Mouse (Mus musculus) stomach, embryonic 15.5 days (tissue): ENCODE data around the gene Fastkd5. TPM values are rescaled to one million over a fixed set of nuclear protein-coding genes. Genes with fewer than 3 reads are reported as not detected.
"Not testable (repeated sequence)": the region's sequence is repeated elsewhere in the genome, so short reads cannot be mapped to it uniquely, and the experiment has no call there.

Source experiments
- ATAC-seq: fragments of 200-750 bp; cut with Nextera tagmentation; 2 replicates; pipeline ENCODE4 v1.8.0; 2017; ENCODE audit warnings: low read depth, moderate number of reproducible peaks, moderate TSS enrichment; ENCODE audit not compliant: insufficient read depth, low FRiP score
- H3K27ac ChIP-seq: fragments of 300-500 bp; sonication (generic); 2 replicates; pipeline ENCODE4 v1.5.1; 2015; ENCODE audit warnings: mild to moderate bottlenecking, inconsistent platforms
- H3K27me3 ChIP-seq: fragments of 300-500 bp; sonication (generic); replicated peaks from 2 replicates; pipeline ENCODE4 v1.6.1; 2015; ENCODE audit warnings: inconsistent platforms
- H3K36me3 ChIP-seq: fragments of 300-500 bp; sonication (generic); 2 replicates; pipeline ENCODE4 v1.6.1; 2015; ENCODE audit warnings: inconsistent platforms
- H3K4me1 ChIP-seq: fragments of 300-500 bp; sonication (generic); 2 replicates; pipeline ENCODE4 v1.6.1; 2015; ENCODE audit warnings: inconsistent platforms
- H3K4me2 ChIP-seq: fragments of 300-500 bp; sonication (generic); 2 replicates; pipeline ENCODE4 v1.6.1; 2015; ENCODE audit warnings: mild to moderate bottlenecking, inconsistent platforms
- H3K4me3 ChIP-seq: fragments of 300-500 bp; sonication (generic); replicated peaks from 2 replicates; pipeline ENCODE4 v1.5.1; 2015; ENCODE audit warnings: inconsistent platforms
- H3K9ac ChIP-seq: fragments of 300-500 bp; sonication (generic); 2 replicates; pipeline ENCODE4 v1.6.1; 2015; ENCODE audit warnings: inconsistent platforms
- H3K9me3 ChIP-seq: fragments of 300-500 bp; sonication (generic); 2 replicates; pipeline ENCODE4 v1.6.1; 2016; ENCODE audit warnings: inconsistent platforms
- WGBS: fragments of 180-500 bp; shearing (Covaris S2); methylation state at CpG from one replicate; pipeline ENCODE4 v1.1.7; 2015; 5-methylcytosine and 5-hydroxymethylcytosine counted together
- polyA plus RNA-seq: library from polyadenylated mRNA; unstranded; fragments of >200 nt; fragmentation: Nextera tagmentation; extraction: Ambion mirVana; gene quantifications from 2 replicates; pipeline ENCODE4 v1.2.1, GENCODE M21; 2015

The Fastkd5 gene
- polyA plus RNA-seq, 1 experiment from 2014 or later, result 13.6 TPM

DNA sequence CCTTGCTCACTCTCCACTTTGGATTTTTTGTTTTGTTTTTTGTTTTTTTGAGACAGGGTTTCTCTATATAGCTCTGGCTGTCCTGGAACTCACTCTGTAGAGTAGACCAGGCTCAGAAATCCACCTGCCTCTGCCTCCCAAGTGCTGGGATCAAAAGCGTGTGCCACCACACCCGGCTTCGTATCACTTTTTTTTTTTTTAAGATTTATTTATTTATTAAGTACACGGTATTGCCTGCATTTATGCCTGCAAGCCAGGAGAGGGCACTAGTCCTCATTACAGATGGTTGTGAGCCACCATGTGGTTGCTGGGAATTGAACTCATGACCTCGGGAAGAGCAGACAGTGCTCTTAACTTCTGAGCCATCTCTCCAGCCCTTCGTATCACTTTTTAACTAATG lies 19.2 kb upstream of the Fastkd5 start:
- not testable (repeated sequence) for H3K9ac ChIP-seq, ATAC-seq, H3K4me3 ChIP-seq, H3K27ac ChIP-seq, H3K27me3 ChIP-seq, H3K9me3 ChIP-seq, H3K4me2 ChIP-seq, H3K4me1 ChIP-seq
- H3K36me3 ChIP-seq, result peaks cover 15% of the 10 kb centered on the region
- 80% methylated on average over 6 of the region's 6 CpGs for WGBS

DNA sequence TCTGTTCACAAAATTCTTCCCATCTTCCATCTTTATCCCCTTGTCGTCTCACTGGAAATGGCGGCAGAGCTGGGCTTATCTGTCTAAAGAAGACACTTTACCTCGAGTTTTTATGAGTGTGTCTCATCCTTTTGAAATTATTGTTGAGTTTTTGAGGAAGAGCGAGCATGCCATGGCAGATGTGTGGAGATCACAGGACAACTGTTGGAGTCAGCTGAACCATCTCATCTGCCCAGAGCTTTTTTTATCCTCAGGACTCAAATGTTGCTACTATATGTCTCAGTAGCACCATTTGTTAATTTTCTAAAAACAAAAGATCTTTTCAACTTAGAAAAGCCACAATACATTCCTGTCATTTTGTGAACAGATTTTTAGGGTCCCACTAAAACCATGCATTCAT lies 15.4 kb upstream of the Fastkd5 start:
- WGBS, result 82% methylated on average over 4 of the region's 4 CpGs
- H3K27ac ChIP-seq, result no peak overlapping the region

DNA sequence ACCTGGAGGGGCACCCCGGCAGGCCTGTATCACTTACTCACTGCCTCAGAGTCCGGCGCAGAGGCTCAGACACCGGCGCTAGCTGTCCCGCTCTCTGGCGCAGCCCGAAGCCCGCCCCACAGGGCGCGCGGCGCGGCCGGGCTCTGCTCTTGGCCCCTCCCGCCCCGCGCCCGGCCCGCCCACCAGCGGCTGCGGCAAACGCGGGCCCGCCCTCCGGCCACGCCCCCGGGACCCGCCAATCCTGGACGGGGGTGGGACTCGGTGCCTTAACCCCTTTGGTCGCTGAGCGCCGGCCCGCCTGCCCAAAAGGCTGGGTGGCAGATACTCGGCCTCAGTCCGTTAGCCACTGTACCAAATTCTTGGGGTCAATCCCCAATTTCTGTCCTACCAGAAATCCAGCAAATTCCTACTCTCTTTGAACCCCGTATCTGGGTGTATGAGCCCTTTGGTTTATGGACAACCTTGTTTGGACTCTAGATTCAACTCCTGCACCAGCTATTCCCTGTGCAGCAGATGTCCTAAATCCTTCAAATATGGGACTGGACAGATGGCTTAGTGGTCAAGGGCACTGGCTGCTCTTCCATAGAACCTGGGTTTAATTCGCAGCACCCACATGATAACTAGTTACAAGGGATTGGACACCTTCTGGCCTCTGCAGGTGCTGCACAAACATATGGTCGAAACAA lies 13.0 kb upstream of the Fastkd5 start, which contains the start of gene Lzts3:
Gene Lzts3 (minus strand): TSS at position 120 of the 686 bp plus-strand sequence.
- 3% methylated on average over 34 of the region's 40 CpGs for WGBS
- H3K27ac ChIP-seq, result 0 out of 2 replicates have a peak within 1 kb of the TSS, but pooled peaks have one; percentile 32

More for the DNA sequence above, 15.4 kb upstream of the Fastkd5 start:
- Histone ChIP-seq H3K27me3 (no peaks in the 10 kb centered on the region), H3K4me1 (peaks cover 7% of the 10 kb centered on the region; the same call in 1 of the 2 replicates), H3K36me3 (peaks cover 1% of the 10 kb centered on the region; the same call in 1 of the 2 replicates), H3K4me3 (no peak overlapping the region), H3K9ac (no peak overlapping the region), H3K4me2 (no peak overlapping the region), H3K9me3 (no peaks in the 10 kb centered on the region)
- no peak for ATAC-seq

DNA sequence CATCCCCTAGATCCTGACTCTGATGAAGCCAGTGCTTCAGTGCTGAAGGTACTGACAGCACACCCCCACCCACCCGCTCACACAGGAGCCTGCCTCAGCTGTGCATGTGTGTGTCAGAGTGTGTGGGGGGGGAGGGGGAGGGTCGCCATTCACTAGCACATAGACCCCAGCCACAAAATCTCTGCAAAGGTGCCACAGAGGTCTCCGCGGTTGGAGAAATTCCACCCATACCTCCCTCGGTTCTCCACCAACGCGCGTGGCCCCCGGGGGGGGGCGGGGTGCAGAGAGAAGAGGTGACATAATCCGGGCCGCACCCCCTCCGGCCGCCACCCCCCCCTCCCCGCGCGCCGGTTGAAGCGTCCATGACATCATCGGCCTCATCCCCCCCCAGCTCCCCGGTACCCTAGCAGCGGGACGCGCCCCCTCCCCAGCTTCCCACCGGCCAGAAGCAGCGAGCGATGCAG lies 12.4 kb upstream of the Fastkd5 start:
- H3K9me3 ChIP-seq, result no peaks in the 10 kb centered on the region
- 0 out of 2 replicates have a peak overlapping the region, but pooled peaks have one; percentile 32 for H3K27ac ChIP-seq
- H3K9ac ChIP-seq, result peak overlapping the region; percentile 54
- WGBS, result under 1% methylated on average over 26 of the region's 27 CpGs
- H3K36me3 ChIP-seq, result no peaks in the 10 kb centered on the region
- no peaks in the 10 kb centered on the region for H3K27me3 ChIP-seq
- peak overlapping the region; percentile 73 for H3K4me3 ChIP-seq
- peaks cover 7% of the 10 kb centered on the region; the same call in 1 of the 2 replicates for H3K4me1 ChIP-seq
- H3K4me2 ChIP-seq, result peak overlapping the region; percentile 97
- ATAC-seq, result peak; percentile 3; the same call in 1 of the 2 replicates

More for the DNA sequence above, 13.0 kb upstream of the Fastkd5 start, which contains the start of gene Lzts3:
- ATAC-seq, result peak; percentile 92
- Histone ChIP-seq H3K4me3 (peak within 1 kb of the TSS; percentile 73), H3K9me3 (no peaks in the 10 kb centered on the region), H3K4me1 (peaks cover 7% of the 10 kb centered on the region; the same call in 1 of the 2 replicates), H3K27me3 (no peaks in the 10 kb centered on the region), H3K4me2 (peak within 1 kb of the TSS; percentile 97), H3K36me3 (no peaks in the 10 kb centered on the region), H3K9ac (peak within 1 kb of the TSS; percentile 54)

DNA sequence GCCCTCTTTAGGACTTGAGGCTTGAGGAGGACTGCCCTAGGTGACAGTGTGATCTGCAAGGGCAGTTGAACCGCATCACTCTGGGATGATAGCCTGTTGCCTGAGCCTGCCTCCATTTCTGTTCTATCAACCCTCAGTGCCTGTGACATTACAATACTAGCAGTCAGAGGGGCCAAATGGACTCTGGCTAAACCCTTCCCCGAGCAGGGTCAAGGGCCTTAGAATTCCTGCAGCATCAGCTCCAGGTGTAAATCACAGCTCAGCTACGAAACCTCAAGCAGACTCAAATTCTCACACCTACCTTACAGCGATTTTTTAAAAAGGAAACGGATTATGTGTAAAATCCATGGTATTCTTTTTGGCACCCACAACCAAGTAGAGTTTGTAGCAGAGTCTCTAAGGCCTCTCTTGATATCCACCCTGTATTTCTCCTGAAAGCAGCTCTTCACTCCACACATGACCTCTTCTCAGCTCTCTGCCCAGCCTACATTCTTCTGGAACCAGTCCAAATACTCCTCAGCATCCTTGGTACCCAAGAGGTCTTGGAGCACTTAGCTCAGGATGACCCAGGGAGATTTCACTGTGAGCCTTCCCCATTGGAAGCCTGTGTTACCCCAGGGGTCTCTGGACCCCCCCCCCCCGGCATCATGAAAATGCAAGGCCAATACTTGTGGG lies 11.7 kb upstream of the Fastkd5 start:
- H3K36me3 ChIP-seq, result no peaks in the 10 kb centered on the region
- no peak for ATAC-seq
- H3K27me3 ChIP-seq, result peaks cover 5% of the 10 kb centered on the region; the same call in 1 of the 2 replicates
- H3K4me2 ChIP-seq, result peak overlapping the region; percentile 97
- H3K4me1 ChIP-seq, result peaks cover 7% of the 10 kb centered on the region; the same call in 1 of the 2 replicates
- 48% methylated on average over 6 of the region's 6 CpGs for WGBS
- no peak overlapping the region for H3K27ac ChIP-seq
- no peak overlapping the region for H3K9ac ChIP-seq
- no peaks in the 10 kb centered on the region for H3K9me3 ChIP-seq
- peak overlapping the region; percentile 73; the same call in 1 of the 2 replicates for H3K4me3 ChIP-seq

DNA sequence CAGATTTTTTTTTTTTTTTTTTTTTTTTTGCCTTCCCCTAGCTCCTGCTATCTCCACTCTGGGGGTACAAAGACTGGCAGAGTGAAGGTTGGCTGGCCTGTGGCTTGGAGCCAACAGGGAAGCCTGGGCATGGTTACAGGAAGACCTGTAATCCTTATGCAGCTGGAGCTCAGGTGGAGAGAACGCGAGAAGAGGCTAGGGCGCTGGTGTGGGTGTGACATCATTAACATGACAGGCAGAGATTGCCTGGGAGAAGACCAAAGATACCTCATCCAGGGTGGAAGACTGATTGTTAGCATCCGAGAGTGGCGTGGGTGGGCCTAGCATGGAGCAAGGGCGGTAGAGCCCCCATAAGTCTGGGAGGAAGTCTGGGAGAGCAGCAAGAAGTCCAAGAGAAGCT lies 9.4 kb upstream of the Fastkd5 start:
- Histone ChIP-seq H3K9ac (no peak overlapping the region), H3K4me3 (no peak overlapping the region), H3K27ac (peak overlapping the region; percentile 85), H3K36me3 (no peaks in the 10 kb centered on the region), H3K4me2 (no peak overlapping the region), H3K27me3 (peaks cover 18% of the 10 kb centered on the region; the same call in 1 of the 2 replicates), H3K4me1 (peaks cover 27% of the 10 kb centered on the region), H3K9me3 (no peaks in the 10 kb centered on the region)
- 77% methylated on average over 6 of the region's 6 CpGs for WGBS
- ATAC-seq, result no peak

DNA sequence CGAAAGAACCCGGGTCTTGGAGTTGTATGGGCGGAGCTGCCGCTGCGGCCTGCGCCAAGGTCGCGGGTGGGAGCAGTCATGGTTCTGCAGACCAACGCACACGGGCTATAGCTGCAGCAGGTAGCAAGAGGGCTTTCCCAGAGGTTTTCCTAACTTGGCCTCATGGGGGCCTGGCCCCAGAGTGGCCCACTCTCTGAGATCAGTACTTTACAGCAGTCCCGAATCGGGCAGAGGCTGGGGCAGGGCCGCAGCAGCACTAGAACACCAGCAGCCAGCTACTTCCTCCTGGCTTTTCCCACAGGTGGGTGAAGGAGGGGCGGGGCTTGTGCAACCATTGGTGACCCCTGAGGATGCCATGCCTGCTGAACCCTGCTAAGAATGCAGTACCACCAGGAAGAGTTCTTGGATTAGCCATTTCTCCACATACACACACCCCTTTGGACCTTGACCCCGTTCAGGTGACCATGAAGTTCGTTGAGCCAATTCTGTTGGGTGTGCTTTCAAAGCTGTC lies 8.3 kb upstream of the Fastkd5 start:
- H3K4me2 ChIP-seq, result peak overlapping the region; percentile 46
- 0 out of 2 replicates have a peak, but pooled peaks cover 3% of the 10 kb centered on the region for H3K36me3 ChIP-seq
- WGBS, result 29% methylated on average over 16 of the region's 16 CpGs
- peak overlapping the region; percentile 85 for H3K27ac ChIP-seq
- H3K4me1 ChIP-seq, result peaks cover 29% of the 10 kb centered on the region
- peak overlapping the region; percentile 31 for H3K4me3 ChIP-seq
- no peak overlapping the region for H3K9ac ChIP-seq
- H3K27me3 ChIP-seq, result peaks cover 22% of the 10 kb centered on the region; the same call in 1 of the 2 replicates
- ATAC-seq, result peak; percentile 62
- no peaks in the 10 kb centered on the region for H3K9me3 ChIP-seq

DNA sequence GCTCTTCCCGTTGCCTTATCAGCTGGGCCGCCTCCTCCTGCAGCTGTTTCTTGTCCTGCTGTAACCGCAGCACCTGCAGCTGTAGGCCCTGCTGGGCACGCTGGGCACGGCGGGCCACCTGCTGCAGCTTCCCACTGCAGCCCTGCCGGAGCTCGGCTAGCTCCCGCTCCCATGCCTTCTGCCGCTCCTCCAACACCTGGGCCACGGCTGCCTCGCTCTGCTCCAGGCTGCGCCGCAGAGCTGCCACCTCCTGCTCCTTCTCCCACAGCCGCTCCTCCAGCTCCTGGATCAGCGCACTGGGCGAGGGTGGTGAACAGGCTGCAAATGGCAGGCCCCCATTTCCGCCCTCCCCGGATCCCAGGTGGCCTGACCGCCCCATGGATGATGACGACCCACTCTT lies 6.0 kb upstream of the Fastkd5 start:
- Histone ChIP-seq H3K4me1 (peaks cover 22% of the 10 kb centered on the region), H3K27me3 (peaks cover 22% of the 10 kb centered on the region; the same call in 1 of the 2 replicates), H3K4me3 (no peak overlapping the region), H3K27ac (no peak overlapping the region; the same call in 1 of the 2 replicates), H3K4me2 (0 out of 2 replicates have a peak overlapping the region, but pooled peaks have one; percentile 11), H3K9ac (no peak overlapping the region), H3K9me3 (no peaks in the 10 kb centered on the region), H3K36me3 (0 out of 2 replicates have a peak, but pooled peaks cover 3% of the 10 kb centered on the region)
- ATAC-seq, result no peak
- 35% methylated on average over 21 of the region's 21 CpGs for WGBS

DNA sequence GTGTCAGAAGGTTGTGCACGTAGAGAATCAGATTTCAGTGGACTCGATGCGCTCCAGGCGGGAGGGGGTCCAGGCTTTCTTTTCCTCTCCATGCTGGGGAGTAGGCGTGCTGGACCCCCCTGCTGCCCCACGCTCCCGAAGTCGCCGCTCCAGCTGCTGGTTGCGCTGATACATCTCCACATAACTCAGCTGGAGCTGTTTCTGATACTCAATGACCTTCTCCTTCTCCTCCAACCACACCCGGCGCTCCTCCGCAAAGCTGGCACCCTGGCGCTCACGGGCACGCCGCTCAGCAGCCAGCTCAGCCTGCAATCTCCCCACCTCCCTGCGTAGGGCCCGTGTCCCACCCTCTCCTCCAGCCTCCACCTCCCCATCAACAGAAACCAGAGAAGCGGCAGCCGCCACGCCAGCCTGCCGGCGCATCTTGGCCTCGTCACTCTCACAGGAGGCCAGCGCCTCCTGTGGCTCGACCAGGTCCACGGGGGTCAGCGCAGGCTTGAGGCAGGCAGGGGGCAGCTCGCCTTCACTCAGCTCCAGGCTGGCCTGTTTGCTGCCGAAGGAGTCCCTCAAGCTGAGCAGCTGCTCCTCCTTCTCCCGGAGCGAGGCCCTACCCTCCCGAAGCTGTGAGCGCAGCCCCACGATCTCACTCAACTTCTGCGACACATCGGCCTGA lies 5.0 kb upstream of the Fastkd5 start:
- no peak for ATAC-seq

DNA sequence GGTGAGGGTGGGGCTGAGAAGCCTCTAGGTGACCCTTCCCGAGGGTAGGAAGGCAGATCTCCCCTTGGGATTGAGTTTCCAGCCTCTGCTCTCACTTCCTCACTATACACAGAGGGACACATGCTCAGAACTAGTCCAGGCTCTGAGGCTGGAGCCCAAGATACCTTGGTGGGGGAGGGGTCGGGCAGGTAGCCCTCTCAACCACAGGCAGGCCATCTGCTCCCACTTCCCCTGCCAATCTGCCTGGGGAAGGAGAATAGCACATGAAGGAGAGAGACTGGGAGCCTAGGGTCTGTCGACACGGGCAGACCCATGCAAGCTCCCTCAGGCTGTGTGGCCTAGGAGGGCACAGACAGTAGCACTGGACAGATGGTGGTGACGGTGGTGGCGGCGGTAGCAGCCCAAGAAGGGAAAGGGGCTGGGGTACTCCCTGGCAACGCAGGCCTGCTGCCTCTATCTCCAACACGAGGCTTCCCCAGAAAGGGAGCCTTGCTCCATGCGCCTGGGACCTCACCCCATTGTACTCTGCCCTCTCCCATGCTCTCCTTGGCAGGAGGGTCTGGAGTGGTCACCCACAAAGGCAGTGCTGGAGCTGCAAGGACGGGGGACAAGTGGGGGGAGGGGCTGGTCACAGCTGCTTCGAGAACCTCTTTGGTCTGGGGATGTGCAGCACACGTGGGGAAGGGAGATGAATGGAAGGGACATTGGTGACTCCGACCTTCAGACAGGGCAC lies 4.3 kb upstream of the Fastkd5 start:
- no peak overlapping the region for H3K9ac ChIP-seq
- 31% methylated on average over 14 of the region's 14 CpGs for WGBS
- no peak for ATAC-seq

More for the DNA sequence above, 5.0 kb upstream of the Fastkd5 start:
- peaks cover 22% of the 10 kb centered on the region for H3K4me1 ChIP-seq
- peak overlapping the region; percentile 74 for H3K4me2 ChIP-seq
- 10% methylated on average over 38 of the region's 38 CpGs for WGBS
- peak overlapping the region; percentile 38 for H3K4me3 ChIP-seq
- 0 out of 2 replicates have a peak, but pooled peaks cover 3% of the 10 kb centered on the region for H3K36me3 ChIP-seq
- no peak overlapping the region for H3K27ac ChIP-seq
- no peaks in the 10 kb centered on the region for H3K9me3 ChIP-seq
- peak overlapping the region; percentile 34 for H3K9ac ChIP-seq
- H3K27me3 ChIP-seq, result peaks cover 22% of the 10 kb centered on the region; the same call in 1 of the 2 replicates

More for the DNA sequence above, 4.3 kb upstream of the Fastkd5 start:
- Histone ChIP-seq H3K4me3 (peak overlapping the region; percentile 38), H3K9me3 (no peaks in the 10 kb centered on the region), H3K27me3 (peaks cover 22% of the 10 kb centered on the region; the same call in 1 of the 2 replicates), H3K36me3 (0 out of 2 replicates have a peak, but pooled peaks cover 3% of the 10 kb centered on the region), H3K27ac (no peak overlapping the region), H3K4me2 (peak overlapping the region; percentile 74), H3K4me1 (peaks cover 22% of the 10 kb centered on the region)
